Mouse (Mus musculus): ENCODE measurements around the gene Usp30.

The Usp30 gene

GRCm38 (mm10) chr5:114065161-114065560 lies at the start of gene Usp30:
Gene Usp30 (plus strand): TSS chr5:114065461.
- DNase-seq (ENCODE audit: low read depth, low spot score), result no peak

- DNase-seq (ENCODE audit: low read depth, low spot score), result no peak
These were observed 40.9 kb upstream of the Usp30 start for GRCm38 (mm10) chr5:114024390-114024789.

- no peak for DNase-seq (ENCODE audit: low read depth, low spot score)
These were observed 40.4 kb upstream of the Usp30 start for GRCm38 (mm10) chr5:114024885-114025284.

- DNase-seq (ENCODE audit: low read depth, low spot score), result no peak
These were observed 37.9 kb upstream of the Usp30 start for GRCm38 (mm10) chr5:114027217-114027944.

GRCm38 (mm10) chr5:114028111-114028510 lies 37.1 kb upstream of the Usp30 start:
- no peak for DNase-seq (ENCODE audit: low read depth, low spot score)

- no peak for DNase-seq (ENCODE audit: low read depth, low spot score)
These were observed 34.6 kb upstream of the Usp30 start for GRCm38 (mm10) chr5:114030652-114031051.

GRCm38 (mm10) chr5:114032161-114032763 lies 33.0 kb upstream of the Usp30 start:
- DNase-seq (ENCODE audit: low read depth, low spot score), result no peak

GRCm38 (mm10) chr5:114034393-114034792 lies 30.9 kb upstream of the Usp30 start:
- no peak for DNase-seq (ENCODE audit: low read depth, low spot score)

GRCm38 (mm10) chr5:114035111-114035510 lies 30.1 kb upstream of the Usp30 start:
- DNase-seq (ENCODE audit: low read depth, low spot score), result no peak

- DNase-seq (ENCODE audit: low read depth, low spot score), result no peak
These were observed 24.8 kb upstream of the Usp30 start for GRCm38 (mm10) chr5:114040508-114040907.

GRCm38 (mm10) chr5:114040911-114041310 lies 24.4 kb upstream of the Usp30 start:
- no peak for DNase-seq (ENCODE audit: low read depth, low spot score)

- no peak for DNase-seq (ENCODE audit: low read depth, low spot score)
These were observed 23.8 kb upstream of the Usp30 start for GRCm38 (mm10) chr5:114041327-114041930.

GRCm38 (mm10) chr5:114043800-114044199 lies 21.5 kb upstream of the Usp30 start:
- no peak for DNase-seq (ENCODE audit: low read depth, low spot score)

GRCm38 (mm10) chr5:114045134-114045533 lies 20.1 kb upstream of the Usp30 start:
- DNase-seq (ENCODE audit: low read depth, low spot score), result no peak

- no peak for DNase-seq (ENCODE audit: low read depth, low spot score)
These were observed 19.1 kb upstream of the Usp30 start for GRCm38 (mm10) chr5:114046151-114046550.

- no peak for DNase-seq (ENCODE audit: low read depth, low spot score)
These were observed 18.7 kb upstream of the Usp30 start for GRCm38 (mm10) chr5:114046604-114047003.

GRCm38 (mm10) chr5:114047182-114047581 lies 18.1 kb upstream of the Usp30 start:
- no peak for DNase-seq (ENCODE audit: low read depth, low spot score)

- no peak for DNase-seq (ENCODE audit: low read depth, low spot score)
These were observed 16.4 kb upstream of the Usp30 start for GRCm38 (mm10) chr5:114048731-114049308.

GRCm38 (mm10) chr5:114052246-114052761 lies 13.0 kb upstream of the Usp30 start:
- peak; percentile 63 for DNase-seq (ENCODE audit: low read depth, low spot score)

- DNase-seq (ENCODE audit: low read depth, low spot score), result no peak
These were observed 8.0 kb upstream of the Usp30 start for GRCm38 (mm10) chr5:114057129-114057731.

GRCm38 (mm10) chr5:114061675-114062074 lies 3.6 kb upstream of the Usp30 start:
- no peak for DNase-seq (ENCODE audit: low read depth, low spot score)

GRCm38 (mm10) chr5:114063958-114064357 lies 1.3 kb upstream of the Usp30 start:
- no peak for DNase-seq (ENCODE audit: low read depth, low spot score)
